Mouse (Mus musculus) neural tube, embryonic 12.5 days (tissue): ENCODE measurements around the gene Ifngr2. TPM values are rescaled to one million over a fixed set of nuclear protein-coding genes. Genes with fewer than 3 reads are reported as not detected.
"Not testable (repeated sequence)": the region's sequence is repeated elsewhere in the genome, so short reads cannot be mapped to it uniquely, and the experiment has no call there.

Experiments used
- ATAC-seq: fragments of 200-750 bp; cut with Nextera tagmentation; 2 replicates; pipeline ENCODE4 v1.8.0; 2017; ENCODE audit warnings: low read depth, mild to moderate bottlenecking, moderate TSS enrichment, moderate library complexity; ENCODE audit not compliant: low FRiP score
- H3K27ac ChIP-seq: fragments of 300-500 bp; sonication (generic); 2 replicates; pipeline ENCODE4 v1.5.1; 2016
- H3K27me3 ChIP-seq: fragments of 300-500 bp; sonication (generic); replicated peaks from 2 replicates; pipeline ENCODE4 v1.6.1; 2016; ENCODE audit warnings: mild to moderate bottlenecking
- H3K36me3 ChIP-seq: fragments of 300-500 bp; sonication (generic); 2 replicates; pipeline ENCODE4 v1.6.1; 2016; ENCODE audit warnings: mild to moderate bottlenecking
- H3K4me1 ChIP-seq: fragments of 300-500 bp; sonication (generic); 2 replicates; pipeline ENCODE4 v1.6.1; 2016
- H3K4me2 ChIP-seq: fragments of 300-500 bp; sonication (generic); replicated peaks from 2 replicates; pipeline ENCODE4 v1.6.1; 2016; ENCODE audit warnings: mild to moderate bottlenecking
- H3K4me3 ChIP-seq: fragments of 300-500 bp; sonication (generic); 2 replicates; pipeline ENCODE4 v1.5.1; 2016
- H3K9ac ChIP-seq: fragments of 300-500 bp; sonication (generic); 2 replicates; pipeline ENCODE4 v1.6.1; 2016; ENCODE audit warnings: mild to moderate bottlenecking
- H3K9me3 ChIP-seq: fragments of 300-500 bp; sonication (generic); 2 replicates; pipeline ENCODE4 v1.6.1; 2016; ENCODE audit warnings: mild to moderate bottlenecking
- WGBS: fragments of 180-500 bp; shearing (Covaris S2); methylation state at CpG from one replicate; pipeline ENCODE4 v1.1.7; 2016; 5-methylcytosine and 5-hydroxymethylcytosine counted together
- polyA plus RNA-seq: library from polyadenylated mRNA; unstranded; fragments of >200 nt; fragmentation: Nextera tagmentation; extraction: Ambion mirVana; gene quantifications from 2 replicates; pipeline ENCODE4 v1.2.1, GENCODE M21; 2016

Gene Ifngr2
- polyA plus RNA-seq, 1 experiment from 2014 or later: 46.9 TPM

GRCm38 (mm10) chr16:91527051-91527450 is 19.8 kb upstream of the Ifngr2 start:
- Histone ChIP-seq H3K9me3 (no peaks in the 10 kb centered on the region), H3K27ac (no peak overlapping the region), H3K4me1 (no peaks in the 10 kb centered on the region), H3K4me3 (no peak overlapping the region), H3K27me3 (no peaks in the 10 kb centered on the region), H3K9ac (no peak overlapping the region), H3K36me3 (no peaks in the 10 kb centered on the region), H3K4me2 (no peak overlapping the region)
- no peak for ATAC-seq
- 71% methylated on average over 10 of the region's 10 CpGs for WGBS

- Histone ChIP-seq H3K4me1 (no peaks in the 10 kb centered on the region), H3K9me3 (no peaks in the 10 kb centered on the region), H3K4me3 (no peak overlapping the region), H3K27ac (no peak overlapping the region), H3K9ac (no peak overlapping the region), H3K27me3 (no peaks in the 10 kb centered on the region), H3K36me3 (no peaks in the 10 kb centered on the region), H3K4me2 (no peak overlapping the region)
- WGBS: 72% methylated on average over 5 of the region's 5 CpGs
- ATAC-seq: no peak
These were observed 19.4 kb upstream of the Ifngr2 start for GRCm38 (mm10) chr16:91527500-91527899.

- no peaks in the 10 kb centered on the region for H3K27me3 ChIP-seq
- H3K4me2 ChIP-seq: no peak overlapping the region
- H3K9ac ChIP-seq: no peak overlapping the region
- no peak overlapping the region for H3K4me3 ChIP-seq
- H3K36me3 ChIP-seq: no peaks in the 10 kb centered on the region
- 91% methylated on average over 9 of the region's 9 CpGs for WGBS
- ATAC-seq: no peak
- no peak overlapping the region for H3K27ac ChIP-seq
- no peaks in the 10 kb centered on the region for H3K4me1 ChIP-seq
- H3K9me3 ChIP-seq: no peaks in the 10 kb centered on the region
These were observed 18.3 kb upstream of the Ifngr2 start for GRCm38 (mm10) chr16:91528578-91528977.

- H3K4me1 ChIP-seq, H3K9me3 ChIP-seq, H3K9ac ChIP-seq, H3K27ac ChIP-seq, H3K4me3 ChIP-seq, H3K36me3 ChIP-seq, H3K27me3 ChIP-seq, ATAC-seq, H3K4me2 ChIP-seq: not testable (repeated sequence)
- WGBS: 74% methylated on average over 4 of the region's 4 CpGs
These were observed 16.0 kb upstream of the Ifngr2 start for GRCm38 (mm10) chr16:91530830-91531229.

- no peak overlapping the region for H3K4me3 ChIP-seq
- no peak overlapping the region for H3K9ac ChIP-seq
- no peak overlapping the region for H3K27ac ChIP-seq
- H3K4me1 ChIP-seq: no peaks in the 10 kb centered on the region
- 74% methylated on average over 6 of the region's 6 CpGs for WGBS
- no peak overlapping the region for H3K4me2 ChIP-seq
- H3K36me3 ChIP-seq: no peaks in the 10 kb centered on the region
- H3K9me3 ChIP-seq: no peaks in the 10 kb centered on the region
- no peaks in the 10 kb centered on the region for H3K27me3 ChIP-seq
- ATAC-seq: no peak
These were observed 15.0 kb upstream of the Ifngr2 start for GRCm38 (mm10) chr16:91531856-91532255.

- Histone ChIP-seq H3K9ac (no peak overlapping the region), H3K4me1 (no peaks in the 10 kb centered on the region), H3K36me3 (no peaks in the 10 kb centered on the region), H3K4me2 (no peak overlapping the region), H3K4me3 (no peak overlapping the region), H3K27ac (no peak overlapping the region), H3K27me3 (no peaks in the 10 kb centered on the region), H3K9me3 (no peaks in the 10 kb centered on the region)
- no peak for ATAC-seq
- WGBS: 10% methylated on average over 2 of the region's 2 CpGs
These were observed 14.4 kb upstream of the Ifngr2 start for GRCm38 (mm10) chr16:91532429-91532828.

GRCm38 (mm10) chr16:91533097-91534001 is 13.5 kb upstream of the Ifngr2 start:
- Histone ChIP-seq H3K9ac (no peak overlapping the region), H3K4me1 (no peaks in the 10 kb centered on the region), H3K4me3 (no peak overlapping the region), H3K27ac (no peak overlapping the region), H3K36me3 (no peaks in the 10 kb centered on the region), H3K9me3 (no peaks in the 10 kb centered on the region), H3K4me2 (no peak overlapping the region), H3K27me3 (no peaks in the 10 kb centered on the region)
- no peak for ATAC-seq
- WGBS: 67% methylated on average over 23 of the region's 23 CpGs

- Histone ChIP-seq H3K4me2 (no peak overlapping the region), H3K9me3 (no peaks in the 10 kb centered on the region), H3K4me3 (no peak overlapping the region), H3K27me3 (no peaks in the 10 kb centered on the region), H3K9ac (no peak overlapping the region), H3K4me1 (no peaks in the 10 kb centered on the region), H3K27ac (no peak overlapping the region), H3K36me3 (no peaks in the 10 kb centered on the region)
- ATAC-seq: no peak
- WGBS: 54% methylated on average over 13 of the region's 13 CpGs
These were observed 12.4 kb upstream of the Ifngr2 start for GRCm38 (mm10) chr16:91534477-91534876.

GRCm38 (mm10) chr16:91534888-91535287 is 12.0 kb upstream of the Ifngr2 start:
- no peak for ATAC-seq
- Histone ChIP-seq H3K9me3 (no peaks in the 10 kb centered on the region), H3K4me2 (no peak overlapping the region), H3K4me3 (no peak overlapping the region), H3K9ac (no peak overlapping the region), H3K27ac (no peak overlapping the region), H3K4me1 (no peaks in the 10 kb centered on the region), H3K36me3 (no peaks in the 10 kb centered on the region), H3K27me3 (no peaks in the 10 kb centered on the region)
- 79% methylated on average over 6 of the region's 6 CpGs for WGBS

- no peak overlapping the region for H3K4me2 ChIP-seq
- no peaks in the 10 kb centered on the region for H3K36me3 ChIP-seq
- no peak overlapping the region for H3K4me3 ChIP-seq
- no peaks in the 10 kb centered on the region for H3K27me3 ChIP-seq
- H3K4me1 ChIP-seq: no peaks in the 10 kb centered on the region
- WGBS: 93% methylated on average over 6 of the region's 6 CpGs
- H3K9me3 ChIP-seq: no peaks in the 10 kb centered on the region
- ATAC-seq: no peak
- no peak overlapping the region for H3K27ac ChIP-seq
- H3K9ac ChIP-seq: no peak overlapping the region
These were observed 10.5 kb upstream of the Ifngr2 start for GRCm38 (mm10) chr16:91536372-91536771.

- Histone ChIP-seq H3K27ac (no peak overlapping the region), H3K9me3 (no peaks in the 10 kb centered on the region), H3K4me2 (no peak overlapping the region), H3K4me3 (no peak overlapping the region), H3K27me3 (no peaks in the 10 kb centered on the region), H3K4me1 (no peaks in the 10 kb centered on the region), H3K36me3 (no peaks in the 10 kb centered on the region), H3K9ac (no peak overlapping the region)
- ATAC-seq: no peak
- WGBS: 88% methylated on average over 3 of the region's 3 CpGs
These were observed 9.8 kb upstream of the Ifngr2 start for GRCm38 (mm10) chr16:91537065-91537464.

GRCm38 (mm10) chr16:91538051-91538450 is 8.8 kb upstream of the Ifngr2 start:
- Histone ChIP-seq H3K9me3 (no peaks in the 10 kb centered on the region), H3K4me2 (no peak overlapping the region), H3K27me3 (no peaks in the 10 kb centered on the region), H3K4me3 (no peak overlapping the region), H3K27ac (no peak overlapping the region), H3K4me1 (no peaks in the 10 kb centered on the region), H3K9ac (no peak overlapping the region), H3K36me3 (no peaks in the 10 kb centered on the region)
- ATAC-seq: no peak
- 89% methylated on average over 6 of the region's 6 CpGs for WGBS

GRCm38 (mm10) chr16:91538513-91538912 is 8.4 kb upstream of the Ifngr2 start:
- Histone ChIP-seq H3K9ac (no peak overlapping the region), H3K4me3 (no peak overlapping the region), H3K9me3 (no peaks in the 10 kb centered on the region), H3K27ac (no peak overlapping the region), H3K27me3 (no peaks in the 10 kb centered on the region), H3K36me3 (no peaks in the 10 kb centered on the region), H3K4me2 (no peak overlapping the region), H3K4me1 (no peaks in the 10 kb centered on the region)
- WGBS: 75% methylated on average over 9 of the region's 9 CpGs
- ATAC-seq: no peak
